In genomic region chr3:136871772-136872532, GRCm38 (mm10) we compare ENCODE assay signal across 8 mouse cellular contexts.
DNase-seq lines count a peak whose midpoint lies in the region; ATAC-seq and TF ChIP-seq lines count a peak whose summit lies in the region.

No protein-coding gene starts in this region.

- H3K36me3 ChIP-seq in embryonic facial prominence, embryonic 13.5 days = no peaks in the 10 kb centered on the region
- no peaks in the 10 kb centered on the region for H3K36me3 ChIP-seq in hindbrain, embryonic 16.5 days (ENCODE audit: control insufficient read depth, insufficient read depth, low read length)
- H3K36me3 ChIP-seq in limb, embryonic 14.5 days (ENCODE audit: control insufficient read depth, insufficient read depth, low read length) = no peaks in the 10 kb centered on the region

- H3K9ac ChIP-seq in embryonic facial prominence, embryonic 13.5 days = no peak overlapping the region
- H3K9ac ChIP-seq in hindbrain, embryonic 16.5 days (ENCODE audit: low read depth, low read length) = no peak overlapping the region
- no peak overlapping the region for H3K9ac ChIP-seq in limb, embryonic 14.5 days (ENCODE audit: low read depth, low read length, severe bottlenecking)

- no peak for ATAC-seq in embryonic facial prominence, embryonic 13.5 days (ENCODE audit: insufficient number of reproducible peaks, insufficient read depth, low FRiP score, low TSS enrichment, low read depth)
- peak; percentile 59 for ATAC-seq in hindbrain, embryonic 16.5 days
- ATAC-seq in limb, embryonic 14.5 days (ENCODE audit: low FRiP score, low read depth) = peak; percentile 72

- TF ChIP-seq POLR2A in limb, embryonic 14.5 days (IDR thresholded peaks at IDR 0.05; ENCODE audit: borderline replicate concordance, extremely low read depth, insufficient read depth, insufficient read length) = no peak

- peak overlapping the region; percentile 75 for H3K27ac ChIP-seq in layer of hippocampus, adult 2 months
- H3K27ac ChIP-seq in embryonic facial prominence, embryonic 13.5 days = peak overlapping the region; percentile 24; the same call in 1 of the 2 replicates
- peak overlapping the region; percentile 32; the same call in 1 of the 2 replicates for H3K27ac ChIP-seq in hindbrain, embryonic 16.5 days (ENCODE audit: low read depth, low read length)
- H3K27ac ChIP-seq in limb, embryonic 14.5 days (replicated peaks; ENCODE audit: low read depth, low read length) = 0 out of 2 replicates have a peak overlapping the region, but pooled peaks have one; percentile 43

- peaks cover 32% of the 10 kb centered on the region for H3K4me1 ChIP-seq in embryonic facial prominence, embryonic 13.5 days
- H3K4me1 ChIP-seq in hindbrain, embryonic 16.5 days (ENCODE audit: control insufficient read depth, insufficient read depth, low read depth, low read length) = peaks cover 13% of the 10 kb centered on the region
- peaks cover 19% of the 10 kb centered on the region for H3K4me1 ChIP-seq in limb, embryonic 14.5 days (ENCODE audit: control insufficient read depth, insufficient read depth, low read length)

- no peak for DNase-seq in layer of hippocampus, adult 2 months (ENCODE audit: low spot score in 2 of 2)
- DNase-seq in layer of hippocampus, adult 9-11 months = no peak
- peak; percentile 40 for DNase-seq in limb, embryonic 14.5 days (ENCODE audit: low spot score)
- DNase-seq in right cerebral cortex, postnatal 25 days = no peak
- DNase-seq in spleen, postnatal 14 days (ENCODE audit: low spot score in 2 of 2) = no peak
- no peak for DNase-seq in right cerebral cortex, postnatal 36 days (ENCODE audit: low spot score in 2 of 2)

- no peaks in the 10 kb centered on the region for H3K9me3 ChIP-seq in embryonic facial prominence, embryonic 13.5 days
- H3K9me3 ChIP-seq in hindbrain, embryonic 16.5 days (ENCODE audit: control insufficient read depth, low read length) = no peaks in the 10 kb centered on the region
- H3K9me3 ChIP-seq in limb, embryonic 14.5 days (ENCODE audit: control insufficient read depth, low read length) = no peaks in the 10 kb centered on the region

- H3K4me2 ChIP-seq in embryonic facial prominence, embryonic 13.5 days = 0 out of 2 replicates have a peak overlapping the region, but pooled peaks have one; percentile 2
- no peak overlapping the region for H3K4me2 ChIP-seq in hindbrain, embryonic 16.5 days (ENCODE audit: low read length)
- 0 out of 2 replicates have a peak overlapping the region, but pooled peaks have one; percentile 10 for H3K4me2 ChIP-seq in limb, embryonic 14.5 days (replicated peaks; ENCODE audit: low read depth, low read length, severe bottlenecking)

- H3K4me3 ChIP-seq in layer of hippocampus, adult 2 months = no peak overlapping the region
- H3K4me3 ChIP-seq in embryonic facial prominence, embryonic 13.5 days = no peak overlapping the region
- H3K4me3 ChIP-seq in hindbrain, embryonic 16.5 days (ENCODE audit: low read length) = no peak overlapping the region
- no peak overlapping the region for H3K4me3 ChIP-seq in limb, embryonic 14.5 days (replicated peaks; ENCODE audit: low read length)

- TF ChIP-seq CTCF in layer of hippocampus, adult 2 months (conservative IDR thresholded peaks at IDR 0.05) = no peak

- no peaks in the 10 kb centered on the region for H3K27me3 ChIP-seq in embryonic facial prominence, embryonic 13.5 days
- H3K27me3 ChIP-seq in hindbrain, embryonic 16.5 days (replicated peaks; ENCODE audit: control insufficient read depth, insufficient read depth, low read length) = no peaks in the 10 kb centered on the region
- no peaks in the 10 kb centered on the region for H3K27me3 ChIP-seq in limb, embryonic 14.5 days (ENCODE audit: control insufficient read depth, insufficient read depth, low read length)

- 60% methylated on average over 14 of the region's 14 CpGs for WGBS in embryonic facial prominence, embryonic 13.5 days
- 48% methylated on average over 14 of the region's 14 CpGs for WGBS in hindbrain, embryonic 16.5 days
- WGBS in limb, embryonic 14.5 days = 23% methylated on average over 14 of the region's 14 CpGs

Comparison
In these comparisons a context has a peak if more than half of its experiments do, and no peak if none do; other contexts are left out.
1. H3K27ac ChIP-seq: peak in every context shown above with its lines; median percentile 75 in layer of hippocampus, adult 2 months; 43 in limb, embryonic 14.5 days; 32 in hindbrain, embryonic 16.5 days; 24 in embryonic facial prominence, embryonic 13.5 days.